Mouse (Mus musculus) urinary bladder, postnatal 0 days (tissue): ENCODE measurements around the gene Dkk2. TPM values are rescaled to one million over a fixed set of nuclear protein-coding genes. Genes with fewer than 3 reads are reported as not detected.

Experiments
- polyA plus RNA-seq: library from polyadenylated mRNA; unstranded; fragments of >200 nt; fragmentation: Nextera tagmentation; extraction: Ambion mirVana; gene quantifications from 2 replicates; pipeline ENCODE4 v1.2.1, GENCODE M21; 2015

Gene Dkk2
- 8.2 and 9.8 TPM in 2 replicates for polyA plus RNA-seq

GRCm38 (mm10) chr3:132085112-132085822 is at the start of gene Dkk2:
Gene Dkk2 (plus strand): TSS chr3:132085292.

